Mouse (Mus musculus) liver, embryonic 15.5 days (tissue): Measurements from ENCODE around the gene Col4a6. TPM values are rescaled to one million over a fixed set of nuclear protein-coding genes. Genes with fewer than 3 reads are reported as not detected.

Source experiments
- ATAC-seq: fragments of 200-750 bp; cut with Nextera tagmentation; 2 replicates; pipeline ENCODE4 v1.8.0; 2017; ENCODE audit warnings: moderate number of reproducible peaks, mild to moderate bottlenecking, moderate library complexity; ENCODE audit not compliant: insufficient read depth
- H3K27ac ChIP-seq: fragments of 300-500 bp; sonication (generic); replicated peaks from 2 replicates; pipeline ENCODE4 v1.5.1; 2015; ENCODE audit warnings: mild to moderate bottlenecking, inconsistent platforms
- H3K27me3 ChIP-seq: fragments of 300-500 bp; sonication (generic); 2 replicates; pipeline ENCODE4 v1.6.1; 2015; ENCODE audit warnings: mild to moderate bottlenecking, inconsistent platforms
- H3K36me3 ChIP-seq: fragments of 300-500 bp; sonication (generic); replicated peaks from 2 replicates; pipeline ENCODE4 v1.6.1; 2015; ENCODE audit warnings: moderate library complexity, mild to moderate bottlenecking, inconsistent platforms
- H3K4me1 ChIP-seq: fragments of 300-500 bp; sonication (generic); replicated peaks from 2 replicates; pipeline ENCODE4 v1.6.1; 2015; ENCODE audit warnings: inconsistent platforms
- H3K4me2 ChIP-seq: fragments of 300-500 bp; sonication (generic); 2 replicates; pipeline ENCODE4 v1.6.1; 2015; ENCODE audit warnings: moderate library complexity, mild to moderate bottlenecking, inconsistent platforms
- H3K4me3 ChIP-seq: fragments of 300-500 bp; sonication (generic); replicated peaks from 2 replicates; pipeline ENCODE4 v1.5.1; 2015; ENCODE audit warnings: mild to moderate bottlenecking, inconsistent platforms
- H3K9ac ChIP-seq: fragments of 300-500 bp; sonication (generic); 2 replicates; pipeline ENCODE4 v1.6.1; 2015; ENCODE audit warnings: moderate library complexity, mild to moderate bottlenecking, inconsistent platforms
- H3K9me3 ChIP-seq: fragments of 300-500 bp; sonication (generic); replicated peaks from 2 replicates; pipeline ENCODE4 v1.6.1; 2016; ENCODE audit warnings: inconsistent platforms
- WGBS: fragments of 180-500 bp; shearing (Covaris S2); methylation state at CpG from one replicate; pipeline ENCODE4 v1.1.7; 2015; ENCODE audit warnings: mixed read lengths; ENCODE audit not compliant: insufficient replicate concordance; 5-methylcytosine and 5-hydroxymethylcytosine counted together
- polyA plus RNA-seq: library from polyadenylated mRNA; unstranded; fragments of >200 nt; fragmentation: Nextera tagmentation; extraction: Ambion mirVana; gene quantifications from 2 replicates; pipeline ENCODE4 v1.2.1, GENCODE M21; 2015

Gene Col4a6
- polyA plus RNA-seq, 1 experiment from 2014 or later: 0.10 TPM

- Histone ChIP-seq H3K9ac (no peak overlapping the region), H3K27ac (no peak overlapping the region), H3K36me3 (no peaks in the 10 kb centered on the region), H3K9me3 (no peaks in the 10 kb centered on the region), H3K27me3 (no peaks in the 10 kb centered on the region), H3K4me1 (no peaks in the 10 kb centered on the region), H3K4me2 (no peak overlapping the region), H3K4me3 (no peak overlapping the region)
- 31% methylated on average over 2 of the region's 2 CpGs for WGBS
- no peak for ATAC-seq
These were observed 89.2 kb downstream of the Col4a6 start for GRCm38 (mm10) chrX:141384632-141385031.

- Histone ChIP-seq H3K4me1 (no peaks in the 10 kb centered on the region), H3K36me3 (no peaks in the 10 kb centered on the region), H3K4me2 (no peak overlapping the region), H3K9ac (no peak overlapping the region), H3K27me3 (no peaks in the 10 kb centered on the region), H3K9me3 (no peaks in the 10 kb centered on the region), H3K4me3 (no peak overlapping the region), H3K27ac (no peak overlapping the region)
- ATAC-seq: no peak
- 56% methylated on average over 1 of the region's 1 CpGs for WGBS
These were observed 103.6 kb downstream of the Col4a6 start for GRCm38 (mm10) chrX:141370276-141370675.

- H3K4me1 ChIP-seq: no peaks in the 10 kb centered on the region
- ATAC-seq: no peak
- no peak overlapping the region for H3K4me2 ChIP-seq
- H3K9ac ChIP-seq: no peak overlapping the region
- no peaks in the 10 kb centered on the region for H3K9me3 ChIP-seq
- no peak overlapping the region for H3K27ac ChIP-seq
- H3K4me3 ChIP-seq: no peak overlapping the region
- H3K36me3 ChIP-seq: no peaks in the 10 kb centered on the region
- no peaks in the 10 kb centered on the region for H3K27me3 ChIP-seq
These were observed 110.5 kb downstream of the Col4a6 start for GRCm38 (mm10) chrX:141363331-141363730.

DNA sequence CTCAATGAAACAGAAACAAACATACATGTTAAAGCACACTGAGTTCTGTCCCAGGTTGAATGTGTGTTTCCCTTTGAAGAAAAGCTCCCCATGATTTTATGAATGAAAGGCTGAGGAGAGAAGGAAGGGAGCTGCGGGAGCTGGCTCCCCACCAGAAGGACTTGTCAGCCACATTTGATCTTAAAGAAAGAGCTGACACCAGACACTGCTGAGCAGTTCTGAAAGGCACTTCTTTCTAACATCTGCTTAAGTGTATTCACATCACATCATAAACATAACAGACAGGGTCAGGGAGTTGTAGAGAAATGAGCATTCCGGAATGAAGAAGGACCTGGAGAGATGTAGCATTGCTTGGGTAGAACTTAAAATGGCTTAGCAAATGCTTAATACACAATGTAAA lies 132.5 kb downstream of the Col4a6 start:
- no peak overlapping the region for H3K4me3 ChIP-seq
- H3K4me2 ChIP-seq: no peak overlapping the region
- 48% methylated on average over 2 of the region's 2 CpGs for WGBS
- H3K27me3 ChIP-seq: no peaks in the 10 kb centered on the region; the same call in 1 of the 2 replicates
- ATAC-seq: no peak
- H3K36me3 ChIP-seq: no peaks in the 10 kb centered on the region
- no peak overlapping the region for H3K27ac ChIP-seq
- H3K9ac ChIP-seq: no peak overlapping the region
- no peaks in the 10 kb centered on the region for H3K9me3 ChIP-seq
- H3K4me1 ChIP-seq: no peaks in the 10 kb centered on the region

DNA sequence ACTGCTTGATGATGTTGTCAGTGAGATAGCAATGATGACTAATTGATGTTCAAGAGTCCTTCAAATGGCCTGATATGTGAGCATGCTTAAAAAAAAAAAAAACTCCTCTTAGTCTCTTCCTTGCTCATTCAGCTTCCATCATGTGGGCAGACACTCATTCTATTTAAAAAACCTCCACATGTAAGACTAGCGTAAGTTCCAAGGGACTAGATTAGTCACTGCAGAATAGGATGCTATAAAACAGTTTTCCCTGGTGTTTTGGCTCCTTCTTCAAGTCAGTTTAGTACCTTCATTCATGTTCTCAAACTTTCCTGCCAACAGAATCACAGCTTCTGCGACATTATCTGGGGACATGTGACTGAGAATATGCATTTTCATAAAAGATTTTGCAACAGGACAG lies 145.8 kb downstream of the Col4a6 start:
- no peaks in the 10 kb centered on the region; the same call in 1 of the 2 replicates for H3K27me3 ChIP-seq
- H3K4me3 ChIP-seq: no peak overlapping the region
- ATAC-seq: no peak
- H3K9me3 ChIP-seq: no peaks in the 10 kb centered on the region
- H3K9ac ChIP-seq: no peak overlapping the region
- no peak overlapping the region for H3K4me2 ChIP-seq
- no peaks in the 10 kb centered on the region for H3K4me1 ChIP-seq
- WGBS: 61% methylated on average over 2 of the region's 2 CpGs
- H3K36me3 ChIP-seq: no peaks in the 10 kb centered on the region
- no peak overlapping the region for H3K27ac ChIP-seq

- ATAC-seq: no peak
- WGBS: 43% methylated on average over 3 of the region's 3 CpGs
- no peak overlapping the region for H3K9ac ChIP-seq
- H3K36me3 ChIP-seq: no peaks in the 10 kb centered on the region
- H3K27me3 ChIP-seq: 0 out of 2 replicates have a peak, but pooled peaks cover 4% of the 10 kb centered on the region
- H3K27ac ChIP-seq: no peak overlapping the region
- H3K4me1 ChIP-seq: no peaks in the 10 kb centered on the region
- no peak overlapping the region for H3K4me2 ChIP-seq
- no peak overlapping the region for H3K4me3 ChIP-seq
- no peaks in the 10 kb centered on the region for H3K9me3 ChIP-seq
These were observed 149.7 kb downstream of the Col4a6 start for GRCm38 (mm10) chrX:141324201-141324600.

GRCm38 (mm10) chrX:141316217-141316616 lies 157.7 kb downstream of the Col4a6 start:
- H3K4me2 ChIP-seq: no peak overlapping the region
- no peaks in the 10 kb centered on the region for H3K36me3 ChIP-seq
- no peak overlapping the region for H3K27ac ChIP-seq
- ATAC-seq: no peak
- H3K4me1 ChIP-seq: no peaks in the 10 kb centered on the region
- H3K9ac ChIP-seq: no peak overlapping the region
- no peak overlapping the region for H3K4me3 ChIP-seq
- WGBS: 21% methylated on average over 1 of the region's 1 CpGs
- no peaks in the 10 kb centered on the region for H3K9me3 ChIP-seq
- 0 out of 2 replicates have a peak, but pooled peaks cover 4% of the 10 kb centered on the region for H3K27me3 ChIP-seq

- H3K4me3 ChIP-seq: no peak overlapping the region
- H3K4me2 ChIP-seq: no peak overlapping the region
- H3K4me1 ChIP-seq: no peaks in the 10 kb centered on the region
- H3K9me3 ChIP-seq: no peaks in the 10 kb centered on the region
- no peak overlapping the region for H3K9ac ChIP-seq
- no peak for ATAC-seq
- H3K36me3 ChIP-seq: no peaks in the 10 kb centered on the region
- no peak overlapping the region for H3K27ac ChIP-seq
- WGBS: 43% methylated on average over 3 of the region's 3 CpGs
- H3K27me3 ChIP-seq: 0 out of 2 replicates have a peak, but pooled peaks cover 5% of the 10 kb centered on the region
These were observed 158.1 kb downstream of the Col4a6 start for GRCm38 (mm10) chrX:141315795-141316194.

- Histone ChIP-seq H3K4me3 (no peak overlapping the region), H3K36me3 (no peaks in the 10 kb centered on the region), H3K4me1 (no peaks in the 10 kb centered on the region), H3K9ac (no peak overlapping the region), H3K9me3 (no peaks in the 10 kb centered on the region), H3K27me3 (no peaks in the 10 kb centered on the region; the same call in 1 of the 2 replicates), H3K4me2 (no peak overlapping the region), H3K27ac (no peak overlapping the region)
- WGBS: 41% methylated on average over 3 of the region's 3 CpGs
- ATAC-seq: no peak
These were observed 181.0 kb downstream of the Col4a6 start for GRCm38 (mm10) chrX:141292702-141293462.

- WGBS: 64% methylated on average over 2 of the region's 2 CpGs
These were observed 197.5 kb downstream of the Col4a6 start for GRCm38 (mm10) chrX:141276397-141276796.

GRCm38 (mm10) chrX:141265986-141266385 lies 207.9 kb downstream of the Col4a6 start:
- no peaks in the 10 kb centered on the region for H3K4me1 ChIP-seq
- H3K36me3 ChIP-seq: no peaks in the 10 kb centered on the region
- H3K27ac ChIP-seq: no peak overlapping the region
- H3K4me2 ChIP-seq: no peak overlapping the region
- no peak overlapping the region for H3K4me3 ChIP-seq
- WGBS: 53% methylated on average over 1 of the region's 1 CpGs
- no peak overlapping the region for H3K9ac ChIP-seq
- H3K27me3 ChIP-seq: no peaks in the 10 kb centered on the region; the same call in 1 of the 2 replicates
- ATAC-seq: no peak
- H3K9me3 ChIP-seq: no peaks in the 10 kb centered on the region

More at GRCm38 (mm10) chrX:141276397-141276796, 197.5 kb downstream of the Col4a6 start:
- H3K27ac ChIP-seq: no peak overlapping the region
- no peak overlapping the region for H3K9ac ChIP-seq
- no peak overlapping the region for H3K4me3 ChIP-seq
- no peaks in the 10 kb centered on the region for H3K27me3 ChIP-seq
- H3K4me2 ChIP-seq: no peak overlapping the region
- H3K4me1 ChIP-seq: no peaks in the 10 kb centered on the region
- no peaks in the 10 kb centered on the region for H3K36me3 ChIP-seq
- ATAC-seq: no peak
- no peaks in the 10 kb centered on the region for H3K9me3 ChIP-seq

DNA sequence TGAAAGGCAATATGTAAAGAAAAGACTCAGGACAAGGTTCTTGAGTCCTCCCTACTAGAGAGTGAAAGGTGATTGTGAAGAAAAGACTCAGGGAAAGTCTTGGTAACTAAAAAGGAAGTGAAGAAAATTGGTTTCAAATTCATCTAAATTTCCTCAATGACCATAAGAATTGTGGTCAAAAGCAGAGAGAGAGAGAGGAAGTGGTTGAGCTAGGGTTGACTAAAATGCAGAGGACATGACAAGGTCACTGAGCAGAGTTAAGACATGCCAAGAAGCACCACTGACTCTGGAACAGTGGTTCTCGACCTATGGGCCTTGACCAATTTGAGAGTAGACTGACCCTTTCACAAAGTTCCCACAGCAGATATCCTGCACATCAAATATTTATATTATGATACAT lies 224.2 kb downstream of the Col4a6 start:
- no peak overlapping the region for H3K9ac ChIP-seq
- H3K4me1 ChIP-seq: no peaks in the 10 kb centered on the region
- no peaks in the 10 kb centered on the region for H3K9me3 ChIP-seq
- 25% methylated on average over 1 of the region's 1 CpGs for WGBS
- no peak for ATAC-seq
- H3K4me3 ChIP-seq: no peak overlapping the region
- H3K27me3 ChIP-seq: no peaks in the 10 kb centered on the region
- H3K36me3 ChIP-seq: no peaks in the 10 kb centered on the region
- H3K4me2 ChIP-seq: no peak overlapping the region
- no peak overlapping the region for H3K27ac ChIP-seq
